Mouse (Mus musculus) adrenal gland, postnatal 25 days (tissue): ENCODE measurements at regions not wholly inside any gene's neighbourhood (a gene's known extent, or its start where the extent isn't known, plus 50 kb on each side); places are given as distances from the start of the nearest gene placed in this dataset.
"Not testable (repeated sequence)": the region's sequence is repeated elsewhere in the genome, so short reads cannot be mapped to it uniquely, and the experiment has no call there.

Experiments used
- DNase-seq: peaks from one replicate; pipeline ENCODE4 v3.0.0; 2021; ENCODE audit warnings: mixed read lengths

DNA sequence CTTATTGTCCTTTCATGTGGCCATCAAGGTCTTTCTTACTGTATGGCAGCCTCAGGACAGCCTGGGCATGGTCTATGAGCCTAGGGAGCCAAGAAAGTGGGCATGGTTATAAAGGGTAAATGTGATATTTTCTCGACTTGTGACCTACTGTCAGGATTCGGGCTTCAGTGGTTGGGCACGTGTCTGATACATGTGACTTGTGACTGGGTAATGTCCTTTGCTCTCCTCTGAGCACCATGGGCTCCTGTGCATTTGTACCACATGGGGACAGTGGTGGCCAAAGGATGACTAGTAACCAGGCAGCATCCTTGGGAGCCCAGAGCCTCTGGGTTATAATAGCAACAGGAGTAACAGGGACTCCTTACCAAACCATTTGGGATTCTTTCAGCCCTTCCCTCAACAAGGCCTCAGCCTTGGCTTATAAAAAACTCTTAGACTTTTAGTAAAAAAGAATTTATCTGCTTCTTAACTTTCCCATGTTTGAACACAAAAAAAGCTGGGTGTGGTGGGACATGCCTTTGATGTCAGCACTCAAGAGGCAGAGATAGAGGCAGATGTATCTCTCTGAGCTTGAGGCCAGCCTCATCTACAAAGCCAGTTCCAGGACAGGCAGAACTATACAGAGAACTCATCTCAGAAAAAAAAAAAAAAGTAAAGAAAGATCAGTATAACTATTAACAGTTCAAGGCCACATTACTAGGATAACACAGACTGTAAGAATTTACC, 56.7 kb upstream of the Klf13 start:
- DNase-seq, result no peak

DNA sequence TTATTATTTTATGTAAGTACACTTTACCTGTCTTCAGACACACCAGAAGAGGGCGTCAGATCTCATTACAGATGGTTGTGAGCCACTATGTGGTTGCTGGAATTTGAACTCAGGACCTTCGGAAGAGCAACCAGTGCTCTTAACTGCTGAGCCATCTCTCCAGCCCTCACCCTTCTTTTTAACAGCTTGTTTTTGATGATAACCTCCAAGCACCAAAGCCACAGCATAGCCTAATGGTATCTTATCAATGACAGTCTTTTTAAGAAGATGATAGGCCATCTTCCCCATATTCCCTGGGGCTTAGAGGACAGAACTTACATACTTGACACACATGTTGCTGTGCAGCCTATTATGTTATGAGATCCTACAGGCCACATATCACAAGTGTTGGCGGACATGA, 56.1 kb upstream of the Klf13 start:
- not testable (repeated sequence) for DNase-seq

DNA sequence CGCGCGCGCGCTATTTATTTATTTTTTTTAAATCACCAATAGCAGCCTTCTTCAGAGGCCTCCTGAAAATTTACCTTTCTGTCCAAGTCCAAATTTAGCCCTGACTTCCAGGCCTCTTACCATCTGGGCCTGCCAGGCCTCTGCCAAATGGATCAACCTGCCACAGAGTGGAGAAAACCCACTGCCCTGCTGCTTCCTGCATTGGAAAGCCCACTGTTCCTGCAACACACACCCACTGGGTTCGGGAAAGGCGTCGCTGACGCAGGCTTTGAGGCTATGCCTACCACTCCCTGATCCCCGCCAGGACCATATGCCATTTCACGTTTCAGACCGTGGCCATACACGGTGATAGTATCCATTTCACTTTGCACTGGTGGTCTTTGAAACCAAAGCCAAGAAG, 53.4 kb upstream of the Klf13 start:
- no peak for DNase-seq

DNA sequence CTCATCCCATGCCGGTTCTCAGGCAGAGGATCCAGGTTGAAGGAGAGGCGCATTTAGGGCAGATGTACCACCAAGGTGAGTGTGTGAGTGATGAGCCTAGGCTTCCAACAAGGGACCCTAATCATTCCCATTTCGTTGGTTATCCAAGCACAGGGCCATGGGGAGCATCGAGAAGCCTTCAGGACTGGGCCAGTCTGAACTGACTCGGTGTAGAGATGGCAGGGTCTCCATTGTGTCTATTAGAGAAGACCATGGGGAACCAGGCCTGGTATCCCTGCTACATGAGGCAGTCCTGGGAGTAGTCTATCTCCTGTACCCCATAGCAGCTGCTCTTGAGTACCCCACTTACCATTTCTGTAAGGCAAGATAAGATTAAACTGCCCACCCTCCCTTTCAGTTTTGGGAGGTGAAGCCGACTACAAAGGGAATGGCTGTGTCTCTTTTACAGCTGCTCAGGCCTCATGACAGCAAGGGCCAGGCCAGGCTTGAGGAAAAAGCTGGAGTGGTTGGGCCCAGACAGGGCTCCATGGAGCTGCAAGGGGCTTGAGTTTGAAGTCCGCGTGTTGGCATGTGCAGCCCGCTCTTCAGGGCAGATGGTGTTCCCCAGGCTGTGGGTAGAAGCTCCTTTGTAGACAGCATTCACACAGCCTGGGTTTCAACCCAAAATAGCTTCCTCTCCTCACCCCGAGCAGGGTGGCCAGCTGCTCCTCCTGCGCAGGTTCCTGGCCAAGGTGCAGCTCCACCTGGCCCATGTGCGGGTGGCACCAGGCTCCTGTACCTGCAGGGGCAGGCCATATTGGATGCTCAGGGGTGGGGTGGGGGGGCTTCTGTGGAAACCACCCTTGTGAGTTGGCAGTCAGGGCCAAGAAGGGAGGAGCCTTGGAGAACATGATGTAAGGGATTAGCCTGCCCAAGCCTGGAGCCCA, 52.6 kb upstream of the Klf13 start:
- no peak for DNase-seq

DNA sequence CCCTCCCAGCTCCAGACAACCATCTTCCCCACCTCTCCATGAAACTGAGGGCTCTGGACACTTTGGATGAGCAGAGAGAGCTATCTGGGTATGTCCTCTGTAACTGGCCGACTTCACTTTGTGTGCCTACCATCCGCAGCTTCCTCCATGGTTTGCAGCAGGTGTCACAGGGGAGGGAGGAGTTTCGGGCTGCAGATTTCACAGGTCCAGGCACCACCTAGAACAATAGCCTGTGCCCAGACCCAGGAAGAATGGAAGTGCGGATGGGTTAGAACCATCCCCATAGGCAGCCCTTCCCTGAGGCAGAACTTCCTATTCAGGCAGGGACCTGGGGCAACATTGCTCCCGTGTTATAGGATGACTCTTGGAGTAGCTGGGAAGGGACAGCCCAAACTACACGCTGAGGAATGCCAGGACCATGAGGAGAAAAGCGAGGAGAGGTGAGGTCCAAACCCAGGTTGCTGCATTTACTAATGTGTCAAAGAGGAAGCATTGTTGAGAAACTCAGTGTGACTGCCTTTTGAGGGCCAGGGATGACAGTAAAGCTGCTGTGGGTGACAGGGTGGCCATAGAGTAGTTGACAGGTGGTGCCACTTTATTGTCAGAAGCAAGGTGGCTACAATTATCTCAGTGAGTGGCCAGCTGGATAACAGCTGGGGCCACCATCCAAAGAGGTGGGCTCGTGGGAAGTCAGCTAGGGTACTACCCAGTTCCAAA, 51.8 kb upstream of the Klf13 start:
- no peak for DNase-seq

DNA sequence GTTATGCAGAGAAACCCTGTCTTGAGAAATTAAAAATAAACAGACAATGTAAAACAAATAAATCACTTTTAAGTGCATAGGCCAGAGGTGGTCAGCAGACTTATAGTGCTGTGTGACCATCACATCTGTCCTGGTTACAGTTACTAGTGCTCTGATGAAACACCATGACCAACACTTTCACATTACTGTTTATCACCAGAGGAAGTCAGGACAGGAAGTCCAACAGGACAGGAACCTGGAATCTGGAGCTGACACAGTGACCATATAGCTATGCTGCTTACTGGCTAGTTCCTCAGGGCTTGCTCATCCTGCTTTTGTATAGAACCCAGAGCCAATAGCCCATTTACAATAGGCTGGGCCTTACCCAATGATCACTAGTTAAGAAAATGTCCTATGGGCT, 51.0 kb upstream of the Klf13 start:
- DNase-seq, result no peak
